8 mouse cellular contexts compared by ENCODE assay signal in genomic region chr11:43426414-43426884, GRCm38 (mm10). TPM values are rescaled to one million over a fixed set of nuclear protein-coding genes. Genes with fewer than 3 reads are reported as not detected.
DNase-seq lines count a peak whose midpoint lies in the region; ATAC-seq and TF ChIP-seq lines count a peak whose summit lies in the region.

No protein-coding gene starts in this region.

- no peak for DNase-seq in left cerebral cortex, adult 2 months (ENCODE audit: extremely low spot score in 1 of 2, low spot score in 2 of 2)
- DNase-seq in left cerebral cortex, adult 9 months (ENCODE audit: low spot score in 2 of 2), result no peak
- peak; percentile 61 for DNase-seq in ZHBTc4 (ENCODE audit: low read depth, low spot score)
- DNase-seq in forebrain, embryonic 11.5 days (ENCODE audit: low spot score), result no peak
- peak; percentile 33 for DNase-seq in thymus, postnatal 25 days
- no peak for DNase-seq in left cerebral cortex, postnatal 4 days

- no peaks in the 10 kb centered on the region for H3K9me3 ChIP-seq in forebrain, embryonic 11.5 days (ENCODE audit: control insufficient read depth, low read length)

- peak overlapping the region; percentile 53 for H3K4me2 ChIP-seq in forebrain, embryonic 11.5 days (ENCODE audit: low read depth, low read length, severe bottlenecking)

- H3K27ac ChIP-seq in left cerebral cortex, adult 2 months, result peak overlapping the region; percentile 45; the same call in 1 of the 2 replicates
- H3K27ac ChIP-seq in forebrain, embryonic 11.5 days (ENCODE audit: low read depth, low read length), result no peak overlapping the region
- peak overlapping the region; percentile 54 for H3K27ac ChIP-seq in macrophage

- no peaks in the 10 kb centered on the region for H3K36me3 ChIP-seq in forebrain, embryonic 11.5 days (ENCODE audit: control insufficient read depth, insufficient read depth, low read length)
- H3K36me3 ChIP-seq in macrophage (ENCODE audit: inconsistent target), result peaks cover 28% of the 10 kb centered on the region

- 19% methylated on average over 7 of the region's 7 CpGs for WGBS in forebrain, embryonic 11.5 days
- WGBS in macrophage (ENCODE audit: missing documents), result 30% methylated on average over 7 of the region's 7 CpGs

- intact Hi-C loops in left cerebral cortex, adult 2 months (cut with DNase I), result no loop called here
- intact Hi-C loops in left cerebral cortex, postnatal 4 days (cut with DNase I), result no loop called here

- no peaks in the 10 kb centered on the region for H3K27me3 ChIP-seq in forebrain, embryonic 11.5 days (ENCODE audit: control insufficient read depth, insufficient read depth, low read length)

- peaks cover 8% of the 10 kb centered on the region; the same call in 1 of the 2 replicates for H3K79me2 ChIP-seq in macrophage (ENCODE audit: inconsistent target)

- peak; percentile 68 for ATAC-seq in forebrain, embryonic 11.5 days (replicated peaks; ENCODE audit: low FRiP score)
- peak; percentile 4 for ATAC-seq in inflammation-experienced regulatory T-cells, adult 6 months

- H3K9ac ChIP-seq in forebrain, embryonic 11.5 days (ENCODE audit: low read length), result peak overlapping the region; percentile 3; the same call in 1 of the 2 replicates

- peaks cover 4% of the 10 kb centered on the region; the same call in 1 of the 2 replicates for H3K4me1 ChIP-seq in forebrain, embryonic 11.5 days (replicated peaks; ENCODE audit: control insufficient read depth, insufficient read depth, low read length)

- no peak for TF ChIP-seq CTCF in left cerebral cortex, adult 2 months (IDR thresholded peaks at IDR 0.05)

- H3K4me3 ChIP-seq in left cerebral cortex, adult 2 months, result peak overlapping the region; percentile 46
- peak overlapping the region; percentile 52 for H3K4me3 ChIP-seq in forebrain, embryonic 11.5 days (ENCODE audit: low read depth, low read length)
- peak overlapping the region; percentile 50 for H3K4me3 ChIP-seq in macrophage (ENCODE audit: inconsistent target)

RNA-seq across cellular contexts. Expression of gene Pttg1, which starts 0.4 kb away (rescaled TPM):
- 10 to 100 TPM; 25.5 to 29.5 TPM for total RNA-seq in left cerebral cortex, adult 2 months (2021)
- polyA plus RNA-seq in forebrain, embryonic 11.5 days (2014; fragmentation: Nextera tagmentation; extraction: Ambion mirVana), result 59.8 and 68.2 TPM in 2 replicates
- polyA plus RNA-seq in inflammation-experienced regulatory T-cells, adult 6 months (2017; shearing (Covaris generic)), result 100 to 1,000 TPM; 103 to 180 (median 127) TPM
- 100 to 1,000 TPM in 1 of 26 experiments, 10 to 100 TPM in 25; 11.5 to 134 (median 32.9) TPM for total RNA-seq in macrophage (2018; cell fraction: chromatin; rRNA removed)
- total RNA-seq in macrophage (2018; cell fraction: cytosol; rRNA removed), result 100 to 1,000 TPM in 13 of 26 experiments, 10 to 100 TPM in 13; 41.4 to 158 (median 88.3) TPM
- total RNA-seq in macrophage (2018; cell fraction: nucleus; rRNA removed), result 100 to 1,000 TPM in 2 of 26 experiments, 10 to 100 TPM in 24; 22.8 to 168 (median 69.9) TPM
- polyA plus RNA-seq in macrophage (2018), result 51.8 to 104 TPM (median 86.0 TPM) in 3 replicates
- 10 to 100 TPM; 12.5 to 14.0 TPM for total RNA-seq in left cerebral cortex, postnatal 4 days (2021)

RNA-seq across cellular contexts. Expression of gene Slu7, which starts 7.1 kb away (rescaled TPM):
- total RNA-seq in left cerebral cortex, adult 2 months (2021), result 10 to 100 TPM; 54.2 to 56.7 TPM
- polyA plus RNA-seq in forebrain, embryonic 11.5 days (2014; fragmentation: Nextera tagmentation; extraction: Ambion mirVana), result 50.1 and 60.8 TPM in 2 replicates
- 100 to 1,000 TPM; 102 to 127 (median 108) TPM for polyA plus RNA-seq in inflammation-experienced regulatory T-cells, adult 6 months (2017; shearing (Covaris generic))
- total RNA-seq in macrophage (2018; cell fraction: chromatin; rRNA removed), result 10 to 100 TPM; 26.7 to 65.4 (median 51.5) TPM
- 10 to 100 TPM; 47.2 to 75.5 (median 59.5) TPM for total RNA-seq in macrophage (2018; cell fraction: cytosol; rRNA removed)
- 10 to 100 TPM; 20.5 to 53.6 (median 36.4) TPM for total RNA-seq in macrophage (2018; cell fraction: nucleus; rRNA removed)
- polyA plus RNA-seq in macrophage (2018), result 42.4 to 90.8 TPM (median 47.7 TPM) in 3 replicates
- 10 to 100 TPM; 36.6 to 41.8 TPM for total RNA-seq in left cerebral cortex, postnatal 4 days (2021)

RNA-seq across cellular contexts. Expression of gene C1qtnf2, which starts 47.6 kb away (rescaled TPM):
- 1 to 10 TPM; 1.8 to 2.2 TPM for total RNA-seq in left cerebral cortex, adult 2 months (2021)
- 1.1 and 1.6 TPM in 2 replicates for polyA plus RNA-seq in forebrain, embryonic 11.5 days (2014; fragmentation: Nextera tagmentation; extraction: Ambion mirVana)
- polyA plus RNA-seq in inflammation-experienced regulatory T-cells, adult 6 months (2017; shearing (Covaris generic)), result not detected
- total RNA-seq in macrophage (2018; cell fraction: chromatin; rRNA removed), result 1 to 10 TPM in 1 of 26 experiments, not detected in 25; 2.6 TPM
- not detected for total RNA-seq in macrophage (2018; cell fraction: cytosol; rRNA removed)
- total RNA-seq in macrophage (2018; cell fraction: nucleus; rRNA removed), result not detected
- polyA plus RNA-seq in macrophage (2018), result not detected in 3 replicates
- total RNA-seq in left cerebral cortex, postnatal 4 days (2021), result 10 to 100 TPM; 11.7 to 13.7 TPM

Comparison
In these comparisons a context has a peak if more than half of its experiments do, and no peak if none do; other contexts are left out.
1. DNase-seq: peak in ZHBTc4 (single experiment) and thymus, postnatal 25 days (single experiment); none in left cerebral cortex, adult 2 months (0 of 2), left cerebral cortex, adult 9 months (0 of 2), forebrain, embryonic 11.5 days (single experiment) and left cerebral cortex, postnatal 4 days (single experiment).
2. Peak in every context shown above with its lines, with median percentiles within 50 percentile points of each other: H3K4me3 ChIP-seq.